Mouse (Mus musculus): ENCODE data around the gene Fcgr1. TPM values are rescaled to one million over a fixed set of nuclear protein-coding genes. Genes with fewer than 3 reads are reported as not detected.
"Not testable (repeated sequence)": the region's sequence is repeated elsewhere in the genome, so short reads cannot be mapped to it uniquely, and the experiment has no call there.

Fcgr1 gene
- polyA plus RNA-seq (2015; fragmentation: Nextera tagmentation; extraction: Ambion mirVana): 1.8 and 3.5 TPM in 2 replicates

GRCm38 (mm10) chr3:96293787-96294186 is at the start of gene Fcgr1:
Gene Fcgr1, minus strand, starts transcription at chr3:96293969.
- no peaks in the 10 kb centered on the region for H3K36me3 ChIP-seq
- H3K4me2 ChIP-seq: no peak within 1 kb of the TSS
- no peak within 1 kb of the TSS for H3K4me3 ChIP-seq (replicated peaks)
- H3K27me3 ChIP-seq (replicated peaks): no peaks in the 10 kb centered on the region
- H3K9me3 ChIP-seq (replicated peaks): no peaks in the 10 kb centered on the region
- no peaks in the 10 kb centered on the region for H3K4me1 ChIP-seq
- no peak within 1 kb of the TSS for H3K27ac ChIP-seq (replicated peaks)
- WGBS: 89% methylated on average over 4 of the region's 4 CpGs
- no peak for ATAC-seq (ENCODE audit: low FRiP score)
- H3K9ac ChIP-seq (replicated peaks): no peak within 1 kb of the TSS

GRCm38 (mm10) chr3:96342652-96343051 is 48.9 kb upstream of the Fcgr1 start:
- H3K9ac ChIP-seq (replicated peaks); ATAC-seq (ENCODE audit: low FRiP score); H3K4me1 ChIP-seq; H3K36me3 ChIP-seq; H3K27ac ChIP-seq (replicated peaks); H3K4me3 ChIP-seq (replicated peaks); H3K9me3 ChIP-seq (replicated peaks); H3K4me2 ChIP-seq: not testable (repeated sequence)
- 59% methylated on average over 13 of the region's 13 CpGs for WGBS
- H3K27me3 ChIP-seq (replicated peaks): peaks cover 55% of the 10 kb centered on the region

GRCm38 (mm10) chr3:96342100-96342499 is 48.3 kb upstream of the Fcgr1 start:
- 45% methylated on average over 3 of the region's 3 CpGs for WGBS
- not testable (repeated sequence) for ATAC-seq (ENCODE audit: low FRiP score); H3K9me3 ChIP-seq (replicated peaks); H3K4me1 ChIP-seq; H3K27ac ChIP-seq (replicated peaks); H3K9ac ChIP-seq (replicated peaks); H3K36me3 ChIP-seq; H3K4me3 ChIP-seq (replicated peaks); H3K4me2 ChIP-seq
- peaks cover 61% of the 10 kb centered on the region for H3K27me3 ChIP-seq (replicated peaks)

DNA sequence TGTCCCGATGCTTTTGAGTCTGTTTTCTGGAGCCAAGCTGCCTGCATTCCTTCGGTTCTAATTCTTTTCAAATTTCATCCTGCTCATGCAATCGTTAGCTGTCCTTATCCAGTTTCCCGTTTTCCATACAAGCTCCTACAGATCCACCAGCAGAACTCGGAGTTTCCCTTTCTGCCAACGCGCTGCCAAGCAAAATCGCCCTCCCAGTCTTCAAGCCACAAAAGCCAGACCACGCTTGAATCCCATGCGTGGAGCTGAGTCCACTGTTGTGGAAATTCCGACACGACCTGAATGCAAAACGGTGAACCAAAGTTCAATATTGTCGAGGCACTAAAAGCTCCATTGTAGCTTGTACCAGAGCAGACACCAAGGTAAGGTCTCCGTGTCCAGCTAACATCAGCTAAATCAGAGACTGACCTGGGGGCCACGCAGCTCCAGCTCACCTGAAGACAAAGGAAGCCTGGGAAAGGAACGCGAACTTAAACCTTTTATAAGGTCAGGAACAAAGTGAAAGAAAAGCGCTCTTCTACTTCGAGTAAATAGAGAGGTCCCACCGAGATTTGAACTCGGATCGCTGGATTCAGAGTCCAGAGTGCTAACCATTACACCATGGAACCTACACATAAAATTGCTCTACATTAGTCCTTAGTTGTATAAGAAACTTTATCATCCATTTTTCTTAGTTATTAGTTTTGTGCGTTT is 47.0 kb upstream of the Fcgr1 start:
- H3K4me2 ChIP-seq: no peak overlapping the region

DNA sequence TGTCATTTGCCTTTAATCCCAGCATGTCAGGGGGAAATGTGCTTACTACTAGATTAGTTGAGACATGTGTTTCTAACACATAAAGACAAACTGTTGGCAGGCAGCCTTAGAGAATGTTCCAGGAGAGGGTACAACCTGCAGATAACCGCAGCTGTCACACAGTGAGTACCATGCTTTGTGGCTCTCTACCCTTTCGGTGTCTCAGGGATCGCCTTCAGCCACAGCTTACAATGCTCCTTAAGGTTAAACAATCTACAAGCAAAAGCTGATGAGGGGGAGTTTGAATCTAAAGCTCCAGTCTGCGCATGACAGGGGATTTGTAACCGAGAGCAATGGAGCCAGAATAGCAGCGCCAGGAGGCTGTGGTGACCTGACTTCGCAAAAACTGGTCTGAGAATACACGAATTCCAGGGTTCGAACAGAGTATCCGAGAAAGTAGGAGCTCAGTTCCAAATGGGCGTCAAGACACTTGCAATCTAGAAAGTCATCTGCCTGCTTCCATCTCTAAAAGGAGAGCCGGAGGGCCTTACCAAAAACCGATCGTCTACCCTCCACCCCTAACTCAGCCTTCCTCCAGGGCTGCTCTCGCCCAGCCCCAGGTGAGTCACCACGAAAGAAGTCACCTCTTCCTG is 45.2 kb upstream of the Fcgr1 start:
- H3K9ac ChIP-seq (replicated peaks): no peak overlapping the region
- no peaks in the 10 kb centered on the region for H3K4me1 ChIP-seq
- H3K27ac ChIP-seq (replicated peaks): no peak overlapping the region
- H3K4me2 ChIP-seq: no peak overlapping the region
- no peak for ATAC-seq (ENCODE audit: low FRiP score)
- 40% methylated on average over 16 of the region's 16 CpGs for WGBS
- H3K36me3 ChIP-seq: no peaks in the 10 kb centered on the region
- H3K4me3 ChIP-seq (replicated peaks): no peak overlapping the region
- no peaks in the 10 kb centered on the region for H3K9me3 ChIP-seq (replicated peaks)
- H3K27me3 ChIP-seq (replicated peaks): peaks cover 74% of the 10 kb centered on the region

More for the DNA sequence above, 47.0 kb upstream of the Fcgr1 start:
- Histone ChIP-seq H3K9me3 (replicated peaks) (no peaks in the 10 kb centered on the region), H3K4me3 (replicated peaks) (no peak overlapping the region), H3K27ac (replicated peaks) (no peak overlapping the region), H3K36me3 (no peaks in the 10 kb centered on the region), H3K9ac (replicated peaks) (no peak overlapping the region), H3K4me1 (no peaks in the 10 kb centered on the region), H3K27me3 (replicated peaks) (peaks cover 74% of the 10 kb centered on the region)
- 5% methylated on average over 24 of the region's 24 CpGs for WGBS
- ATAC-seq (ENCODE audit: low FRiP score): no peak

DNA sequence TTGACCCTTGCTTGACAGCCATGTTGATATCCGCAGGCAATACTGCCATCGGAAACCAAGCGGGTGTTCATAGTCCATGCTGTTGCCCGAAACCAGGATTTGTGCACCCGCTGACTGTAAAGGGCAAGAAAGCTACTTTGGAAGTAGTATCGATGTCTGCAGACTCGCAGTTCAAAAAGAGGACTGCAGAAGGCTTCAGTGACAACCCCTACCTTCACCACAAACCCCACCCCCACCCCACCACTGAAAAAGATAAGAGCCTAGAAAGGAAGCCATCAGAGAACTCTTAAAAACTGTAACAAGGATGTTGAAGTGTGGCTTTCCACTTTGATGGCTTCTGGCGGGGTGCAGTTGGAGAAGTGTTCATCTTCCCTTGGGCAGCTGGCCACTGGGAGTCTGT is 44.3 kb upstream of the Fcgr1 start:
- WGBS: 94% methylated on average over 8 of the region's 8 CpGs
- H3K4me1 ChIP-seq: no peaks in the 10 kb centered on the region
- no peaks in the 10 kb centered on the region for H3K36me3 ChIP-seq
- no peak for ATAC-seq (ENCODE audit: low FRiP score)
- H3K9me3 ChIP-seq (replicated peaks): no peaks in the 10 kb centered on the region
- no peak overlapping the region for H3K9ac ChIP-seq (replicated peaks)
- peaks cover 77% of the 10 kb centered on the region for H3K27me3 ChIP-seq (replicated peaks)
- H3K27ac ChIP-seq (replicated peaks): no peak overlapping the region
- H3K4me3 ChIP-seq (replicated peaks): no peak overlapping the region
- no peak overlapping the region for H3K4me2 ChIP-seq

- H3K9ac ChIP-seq (replicated peaks): no peak overlapping the region
- H3K27ac ChIP-seq (replicated peaks): no peak overlapping the region
- ATAC-seq (ENCODE audit: low FRiP score): no peak
- H3K9me3 ChIP-seq (replicated peaks): no peaks in the 10 kb centered on the region
- WGBS: 89% methylated on average over 6 of the region's 6 CpGs
- no peak overlapping the region for H3K4me2 ChIP-seq
- H3K4me3 ChIP-seq (replicated peaks): no peak overlapping the region
- H3K4me1 ChIP-seq: no peaks in the 10 kb centered on the region
- no peaks in the 10 kb centered on the region for H3K36me3 ChIP-seq
- peaks cover 80% of the 10 kb centered on the region for H3K27me3 ChIP-seq (replicated peaks)
These were observed 43.5 kb upstream of the Fcgr1 start for GRCm38 (mm10) chr3:96337269-96337668.

DNA sequence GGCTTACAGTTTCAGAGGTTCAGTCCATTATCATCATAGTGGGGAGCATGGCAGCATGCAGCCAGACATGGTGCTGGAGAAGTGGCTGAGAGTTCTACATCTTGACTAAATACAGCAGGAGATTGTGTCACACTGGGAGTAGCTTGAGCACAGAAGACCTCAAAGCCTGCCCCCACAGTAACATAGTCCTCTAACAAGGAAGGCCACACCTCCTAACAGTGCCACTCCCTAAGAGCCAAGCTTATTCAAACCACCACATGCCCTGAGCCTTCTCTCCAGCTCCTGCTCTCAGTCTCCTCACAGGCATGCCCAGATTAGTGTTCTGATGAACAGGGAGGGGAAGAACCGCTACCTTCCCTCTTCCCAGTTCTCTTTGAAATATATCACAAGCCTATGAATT is 42.9 kb upstream of the Fcgr1 start:
- Histone ChIP-seq H3K27me3 (replicated peaks) (peaks cover 86% of the 10 kb centered on the region), H3K9ac (replicated peaks) (no peak overlapping the region), H3K4me1 (no peaks in the 10 kb centered on the region), H3K36me3 (no peaks in the 10 kb centered on the region), H3K27ac (replicated peaks) (no peak overlapping the region), H3K4me2 (no peak overlapping the region), H3K9me3 (replicated peaks) (no peaks in the 10 kb centered on the region), H3K4me3 (replicated peaks) (no peak overlapping the region)
- no peak for ATAC-seq (ENCODE audit: low FRiP score)
- 84% methylated on average over 1 of the region's 1 CpGs for WGBS

DNA sequence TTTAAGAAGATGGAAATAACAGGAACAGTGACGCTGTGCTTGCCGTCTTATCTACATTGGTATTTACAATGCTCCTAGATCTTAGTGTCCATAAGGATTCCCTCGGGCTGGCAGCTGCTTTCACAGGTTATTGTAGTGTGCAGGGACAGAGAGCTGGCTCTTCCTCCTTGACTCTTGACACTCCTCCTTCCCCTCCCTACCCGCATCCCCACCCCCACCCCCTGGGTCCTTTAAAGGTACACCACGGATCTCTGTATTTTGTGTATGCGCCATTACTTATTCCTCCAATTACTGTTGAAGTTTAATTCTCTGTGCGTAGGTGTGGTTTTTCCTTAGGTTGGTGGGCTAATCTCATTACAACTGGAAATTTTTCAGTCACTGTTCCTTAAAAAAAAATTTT is 41.8 kb upstream of the Fcgr1 start:
- WGBS: 24% methylated on average over 7 of the region's 7 CpGs
- H3K27me3 ChIP-seq (replicated peaks): peaks cover 86% of the 10 kb centered on the region
- no peak overlapping the region for H3K4me3 ChIP-seq (replicated peaks)
- H3K4me1 ChIP-seq: no peaks in the 10 kb centered on the region
- ATAC-seq (ENCODE audit: low FRiP score): no peak
- H3K4me2 ChIP-seq: no peak overlapping the region
- no peaks in the 10 kb centered on the region for H3K36me3 ChIP-seq
- H3K27ac ChIP-seq (replicated peaks): no peak overlapping the region
- H3K9ac ChIP-seq (replicated peaks): no peak overlapping the region
- H3K9me3 ChIP-seq (replicated peaks): no peaks in the 10 kb centered on the region

DNA sequence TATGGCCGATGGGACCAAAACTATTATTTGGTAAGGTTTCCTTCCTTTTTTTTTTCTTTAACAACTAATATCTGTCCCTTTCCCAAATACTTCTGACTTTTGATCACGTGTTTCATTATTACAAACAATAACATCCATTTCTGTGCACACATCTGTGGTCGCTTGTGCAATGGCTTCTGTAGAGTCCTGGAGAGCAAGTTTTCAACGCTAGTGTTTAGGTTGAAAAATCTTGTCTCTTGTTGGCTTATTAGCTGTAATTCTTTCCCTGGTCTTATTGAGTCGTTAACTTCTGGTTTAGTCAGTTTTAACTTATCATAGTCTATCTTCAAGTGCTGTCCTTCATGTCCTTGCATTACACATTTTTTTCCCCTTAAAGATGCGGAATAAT is 41.4 kb upstream of the Fcgr1 start:
- Histone ChIP-seq H3K27ac (replicated peaks) (no peak overlapping the region), H3K4me1 (no peaks in the 10 kb centered on the region), H3K4me3 (replicated peaks) (no peak overlapping the region), H3K9me3 (replicated peaks) (no peaks in the 10 kb centered on the region), H3K27me3 (replicated peaks) (peaks cover 88% of the 10 kb centered on the region), H3K9ac (replicated peaks) (no peak overlapping the region), H3K4me2 (no peak overlapping the region), H3K36me3 (no peaks in the 10 kb centered on the region)
- no peak for ATAC-seq (ENCODE audit: low FRiP score)
- 62% methylated on average over 6 of the region's 6 CpGs for WGBS

DNA sequence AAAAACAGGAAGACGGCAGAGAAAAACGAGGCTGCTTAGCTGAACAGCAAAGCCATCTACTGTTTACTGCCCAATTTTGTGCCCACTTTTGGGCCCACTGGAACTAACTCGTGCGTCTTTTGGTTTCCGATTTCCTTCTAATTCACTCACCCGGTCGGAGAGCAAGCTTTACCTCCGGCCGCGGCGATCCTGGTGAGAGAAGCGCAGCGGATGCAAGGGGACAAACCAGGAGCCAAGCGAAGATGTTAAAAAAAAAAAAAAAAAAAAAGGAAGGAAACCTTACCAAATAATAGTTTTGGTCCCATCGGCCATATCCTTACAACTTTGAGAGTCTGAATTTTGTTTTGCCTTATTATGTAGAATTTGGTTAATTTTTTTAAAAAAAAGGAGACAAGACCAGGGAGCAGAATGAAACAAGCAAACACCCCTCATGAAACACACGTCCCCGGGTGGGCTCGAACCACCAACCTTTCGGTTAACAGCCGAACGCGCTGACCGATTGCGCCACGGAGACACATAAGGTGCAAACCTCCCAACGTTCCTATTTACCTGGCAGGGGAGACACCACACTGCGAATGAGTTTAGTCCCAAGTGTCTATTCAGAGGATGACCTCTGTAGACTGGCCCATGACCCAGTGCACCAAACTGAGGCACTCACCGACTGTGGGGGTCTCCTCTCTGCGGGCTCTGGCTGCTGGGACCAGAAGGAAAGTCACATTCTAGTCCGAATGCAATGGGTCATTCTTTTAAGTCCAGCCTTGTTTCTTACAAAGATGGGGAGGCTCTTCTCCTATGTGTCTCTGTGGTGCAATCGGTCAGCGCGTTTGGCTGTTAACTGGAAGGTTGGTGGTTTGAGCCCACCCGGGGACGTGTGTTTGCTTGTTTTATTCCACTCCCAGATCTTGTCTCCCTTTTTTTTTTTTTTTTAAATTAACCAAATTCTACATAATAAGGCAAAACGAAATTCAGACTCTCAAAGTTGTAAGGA is 40.7 kb upstream of the Fcgr1 start:
- H3K27me3 ChIP-seq (replicated peaks): peaks cover 93% of the 10 kb centered on the region
- H3K9ac ChIP-seq (replicated peaks): no peak overlapping the region
- no peaks in the 10 kb centered on the region for H3K36me3 ChIP-seq
- no peaks in the 10 kb centered on the region for H3K9me3 ChIP-seq (replicated peaks)
- WGBS: 3% methylated on average over 36 of the region's 36 CpGs
- H3K4me2 ChIP-seq: peak overlapping the region; percentile 17; the same call in 1 of the 2 replicates
- ATAC-seq (ENCODE audit: low FRiP score): no peak
- H3K4me1 ChIP-seq: no peaks in the 10 kb centered on the region
- H3K4me3 ChIP-seq (replicated peaks): no peak overlapping the region
- H3K27ac ChIP-seq (replicated peaks): no peak overlapping the region
